Mouse (Mus musculus) liver, embryonic 11.5 days (tissue): ENCODE measurements around the gene Pld1. TPM values are rescaled to one million over a fixed set of nuclear protein-coding genes. Genes with fewer than 3 reads are reported as not detected.

Source experiments
- ATAC-seq: fragments of 200-750 bp; cut with Nextera tagmentation; replicated peaks from 2 replicates; pipeline ENCODE4 v1.8.0; 2017; ENCODE audit warnings: moderate number of reproducible peaks, mild to moderate bottlenecking, moderate TSS enrichment, moderate library complexity; ENCODE audit not compliant: low FRiP score
- DNase-seq: peaks from one replicate; pipeline ENCODE4 v3.0.0-alpha.2; 2017; ENCODE audit warnings: low spot score
- H3K27ac ChIP-seq: fragments of 300-500 bp; sonication (generic); 2 replicates; pipeline ENCODE4 v1.5.1; 2014; ENCODE audit warnings: mild to moderate bottlenecking, low read depth, low read length, control low read depth
- H3K27me3 ChIP-seq: fragments of 300-500 bp; sonication (generic); replicated peaks from 2 replicates; pipeline ENCODE4 v1.6.1; 2014; ENCODE audit warnings: low read length, mixed read lengths; ENCODE audit not compliant: control insufficient read depth, insufficient read depth
- H3K36me3 ChIP-seq: fragments of 300-500 bp; sonication (generic); 2 replicates; pipeline ENCODE4 v1.6.1; 2014; ENCODE audit warnings: mild to moderate bottlenecking, low read length, moderate library complexity, mixed read lengths; ENCODE audit not compliant: control insufficient read depth, insufficient read depth
- H3K4me1 ChIP-seq: fragments of 300-500 bp; sonication (generic); replicated peaks from 2 replicates; pipeline ENCODE4 v1.6.1; 2014; ENCODE audit warnings: low read length, mixed read lengths; ENCODE audit not compliant: control insufficient read depth, insufficient read depth
- H3K4me2 ChIP-seq: fragments of 300-500 bp; sonication (generic); 2 replicates; pipeline ENCODE4 v1.6.1; 2014; ENCODE audit warnings: mild to moderate bottlenecking, control low read depth, moderate library complexity
- H3K4me3 ChIP-seq: fragments of 300-500 bp; sonication (generic); 2 replicates; pipeline ENCODE4 v1.5.1; 2014; ENCODE audit warnings: low read depth, low read length, control low read depth
- H3K9ac ChIP-seq: fragments of 300-500 bp; sonication (generic); 2 replicates; pipeline ENCODE4 v1.6.1; 2014; ENCODE audit warnings: low read depth, low read length, control low read depth
- H3K9me3 ChIP-seq: fragments of 300-500 bp; sonication (generic); 2 replicates; pipeline ENCODE4 v1.6.1; 2016; ENCODE audit warnings: low read length, inconsistent platforms, mixed read lengths; ENCODE audit not compliant: control insufficient read depth
- WGBS: fragments of 180-500 bp; shearing (Covaris S2); extraction: QIAGEN DNeasy Blood & Tissue Kit; methylation state at CpG from one replicate; pipeline ENCODE4 v1.1.7; 2014; 5-methylcytosine and 5-hydroxymethylcytosine counted together
- polyA plus RNA-seq: library from polyadenylated mRNA; unstranded; fragments of >200 nt; fragmentation: Nextera tagmentation; extraction: Ambion mirVana; gene quantifications from 2 replicates; pipeline ENCODE4 v1.2.1, GENCODE M21; 2014

Pld1 gene
- polyA plus RNA-seq, 1 experiment from 2014 or later = 4.9 TPM

- H3K9ac ChIP-seq = no peak overlapping the region
- H3K4me3 ChIP-seq = no peak overlapping the region
- no peak overlapping the region for H3K27ac ChIP-seq
- WGBS = 72% methylated on average over 3 of the region's 3 CpGs
- H3K27me3 ChIP-seq = no peaks in the 10 kb centered on the region
- no peaks in the 10 kb centered on the region for H3K36me3 ChIP-seq
- H3K4me2 ChIP-seq = no peak overlapping the region
- DNase-seq (no peak), ATAC-seq (no peak)
- no peaks in the 10 kb centered on the region for H3K4me1 ChIP-seq
- H3K9me3 ChIP-seq = no peaks in the 10 kb centered on the region
Observed at GRCm38 (mm10) chr3:28145461-28145860, 207.0 kb downstream of the Pld1 start.

GRCm38 (mm10) chr3:28149656-28150256 lies 211.3 kb downstream of the Pld1 start:
- 77% methylated on average over 2 of the region's 2 CpGs for whole genome bisulfite sequencing
- ATAC-seq (no peak), DNase-seq (no peak)

GRCm38 (mm10) chr3:28158006-28158405 lies 219.5 kb downstream of the Pld1 start:
- Histone ChIP-seq H3K27ac (no peak overlapping the region), H3K9me3 (no peaks in the 10 kb centered on the region), H3K4me1 (no peaks in the 10 kb centered on the region), H3K9ac (no peak overlapping the region), H3K36me3 (no peaks in the 10 kb centered on the region), H3K27me3 (no peaks in the 10 kb centered on the region), H3K4me2 (no peak overlapping the region), H3K4me3 (no peak overlapping the region)
- 67% methylated on average over 2 of the region's 2 CpGs for WGBS
- no peak for ATAC-seq
- no peak for DNase-seq

More at GRCm38 (mm10) chr3:28149656-28150256, 211.3 kb downstream of the Pld1 start:
- Histone ChIP-seq H3K27me3 (no peaks in the 10 kb centered on the region), H3K4me1 (no peaks in the 10 kb centered on the region), H3K27ac (no peak overlapping the region), H3K4me3 (no peak overlapping the region), H3K4me2 (no peak overlapping the region), H3K9ac (no peak overlapping the region), H3K9me3 (no peaks in the 10 kb centered on the region), H3K36me3 (no peaks in the 10 kb centered on the region)

DNA sequence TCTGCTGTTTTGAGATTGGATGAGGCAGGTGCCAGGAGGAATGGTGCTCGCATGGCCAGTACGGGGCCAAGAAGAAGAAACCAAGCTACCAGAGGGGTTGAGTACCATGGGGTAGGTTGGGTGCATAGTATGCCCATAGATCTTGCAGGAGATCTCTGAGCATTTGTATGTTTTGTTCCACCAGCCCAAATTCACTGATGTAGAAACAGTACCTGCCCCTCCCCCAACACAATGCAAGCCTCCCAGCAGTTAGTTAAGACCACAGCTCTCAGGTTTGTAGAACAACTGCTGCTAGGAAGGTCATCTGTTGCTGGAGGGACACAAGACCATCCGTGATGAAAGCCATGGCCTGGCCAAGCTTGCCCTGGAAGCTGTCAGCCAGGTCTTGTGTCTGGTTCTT lies 220.4 kb downstream of the Pld1 start:
- H3K9ac ChIP-seq = no peak overlapping the region
- no peak overlapping the region for H3K27ac ChIP-seq
- H3K27me3 ChIP-seq = no peaks in the 10 kb centered on the region
- DNase-seq (no peak), ATAC-seq (no peak)
- H3K4me1 ChIP-seq = no peaks in the 10 kb centered on the region
- H3K4me3 ChIP-seq = no peak overlapping the region
- no peak overlapping the region for H3K4me2 ChIP-seq
- no peaks in the 10 kb centered on the region for H3K36me3 ChIP-seq
- 85% methylated on average over 3 of the region's 3 CpGs for WGBS
- no peaks in the 10 kb centered on the region for H3K9me3 ChIP-seq

GRCm38 (mm10) chr3:28162346-28162745 lies 223.9 kb downstream of the Pld1 start:
- 81% methylated on average over 4 of the region's 4 CpGs for WGBS
- H3K4me2 ChIP-seq = no peak overlapping the region
- H3K4me1 ChIP-seq = no peaks in the 10 kb centered on the region
- H3K9ac ChIP-seq = no peak overlapping the region
- ATAC-seq = no peak
- no peaks in the 10 kb centered on the region for H3K27me3 ChIP-seq
- no peaks in the 10 kb centered on the region for H3K36me3 ChIP-seq
- no peak overlapping the region for H3K4me3 ChIP-seq
- DNase-seq = no peak
- no peak overlapping the region for H3K27ac ChIP-seq
- H3K9me3 ChIP-seq = no peaks in the 10 kb centered on the region

DNA sequence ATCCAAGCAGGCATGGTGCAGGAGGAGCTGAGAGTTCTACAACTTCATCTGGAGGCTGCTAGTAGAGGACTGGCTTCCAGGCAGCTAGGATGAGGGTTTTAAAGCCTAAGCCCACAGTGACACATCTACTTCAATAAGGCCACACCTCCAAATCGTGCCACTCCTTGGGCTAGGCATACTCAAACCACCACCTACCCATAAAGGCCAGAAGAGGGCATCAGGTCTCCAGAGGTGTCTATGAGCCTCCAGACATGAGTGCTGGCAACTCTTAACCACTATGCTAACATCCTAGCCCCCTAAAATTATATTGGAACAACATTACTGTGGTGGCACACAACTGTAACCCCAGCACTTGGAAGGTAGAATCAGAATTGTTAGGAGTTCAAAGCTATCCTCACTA lies 226.2 kb downstream of the Pld1 start:
- Histone ChIP-seq H3K9ac (no peak overlapping the region), H3K27me3 (no peaks in the 10 kb centered on the region), H3K36me3 (no peaks in the 10 kb centered on the region), H3K4me1 (no peaks in the 10 kb centered on the region), H3K4me2 (no peak overlapping the region), H3K9me3 (no peaks in the 10 kb centered on the region), H3K27ac (no peak overlapping the region), H3K4me3 (no peak overlapping the region)
- ATAC-seq = no peak
- 32% methylated on average over 1 of the region's 1 CpGs for WGBS
- DNase-seq = no peak

DNA sequence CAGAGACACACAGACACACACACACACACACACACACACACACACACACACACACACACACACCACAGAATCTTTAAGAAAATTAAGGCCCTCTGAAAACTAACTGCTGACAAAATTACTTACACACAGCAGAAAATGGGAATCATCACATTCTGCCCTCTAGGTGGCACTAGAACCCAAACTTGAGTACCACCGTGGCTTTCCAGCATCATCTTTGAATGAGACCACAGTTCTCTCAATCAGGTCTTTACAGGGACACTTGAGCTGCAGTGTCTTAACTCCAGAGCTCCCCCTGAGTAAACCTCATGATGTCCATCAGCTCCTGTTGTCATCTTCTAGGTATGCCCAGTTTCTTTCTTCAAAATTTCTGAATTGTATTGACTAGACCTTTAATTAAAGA lies 227.1 kb downstream of the Pld1 start:
- no peak overlapping the region for H3K4me2 ChIP-seq
- ATAC-seq (no peak), DNase-seq (no peak)
- H3K4me1 ChIP-seq = no peaks in the 10 kb centered on the region
- no peaks in the 10 kb centered on the region for H3K36me3 ChIP-seq
- no peak overlapping the region for H3K9ac ChIP-seq
- no peaks in the 10 kb centered on the region for H3K9me3 ChIP-seq
- no peak overlapping the region for H3K4me3 ChIP-seq
- H3K27ac ChIP-seq = no peak overlapping the region
- 4% methylated on average over 1 of the region's 1 CpGs for WGBS
- H3K27me3 ChIP-seq = no peaks in the 10 kb centered on the region

GRCm38 (mm10) chr3:28167796-28168505 lies 229.5 kb downstream of the Pld1 start:
- Histone ChIP-seq H3K27me3 (no peaks in the 10 kb centered on the region), H3K4me3 (no peak overlapping the region), H3K36me3 (no peaks in the 10 kb centered on the region), H3K4me2 (no peak overlapping the region), H3K9me3 (no peaks in the 10 kb centered on the region), H3K9ac (no peak overlapping the region), H3K27ac (no peak overlapping the region), H3K4me1 (peaks cover 4% of the 10 kb centered on the region; the same call in 1 of the 2 replicates)
- 85% methylated on average over 6 of the region's 6 CpGs for WGBS
- ATAC-seq (no peak), DNase-seq (no peak)
